Mouse (Mus musculus): Measurements from ENCODE around the gene Cgnl1. TPM values are rescaled to one million over a fixed set of nuclear protein-coding genes. Genes with fewer than 3 reads are reported as not detected.

Gene Cgnl1
- polyA plus RNA-seq, 1 experiment from 2014 or later = 9.8 TPM

GRCm38 (mm10) chr9:71578896-71579564 is 192.4 kb downstream of the Cgnl1 start:
- H3K27ac ChIP-seq (ENCODE audit: low read depth) = no peak overlapping the region
- ATAC-seq (replicated peaks; ENCODE audit: low FRiP score, low TSS enrichment, low read depth) (no peak), DNase-seq (ENCODE audit: low spot score) (no peak)
- no peak overlapping the region for H3K4me2 ChIP-seq (ENCODE audit: low read length)
- no peak overlapping the region for H3K4me3 ChIP-seq (ENCODE audit: low read depth, low read length)
- H3K4me1 ChIP-seq (replicated peaks; ENCODE audit: control insufficient read depth, insufficient read depth, low read length) = no peaks in the 10 kb centered on the region
- WGBS = 56% methylated on average over 7 of the region's 7 CpGs
- no peaks in the 10 kb centered on the region for H3K27me3 ChIP-seq (replicated peaks; ENCODE audit: control insufficient read depth, insufficient read depth, low read length)
- no peaks in the 10 kb centered on the region for H3K36me3 ChIP-seq (ENCODE audit: control insufficient read depth, insufficient read depth, low read length)
- H3K9me3 ChIP-seq (ENCODE audit: control insufficient read depth, low read length) = no peaks in the 10 kb centered on the region
- H3K9ac ChIP-seq (ENCODE audit: low read length) = no peak overlapping the region

Other genes with a start within 250 kb of the Cgnl1 start
- gene Myzap, start 179.2 kb downstream of the Cgnl1 start, polyA plus RNA-seq (2014; fragmentation: Nextera tagmentation; extraction: Ambion mirVana) = 10.1 TPM in 2 replicates

Measured in intestine, embryonic 14.5 days (tissue).